Mouse (Mus musculus) lung, embryonic 14.5 days (tissue): ENCODE data around the gene 1700025G04Rik. TPM values are rescaled to one million over a fixed set of nuclear protein-coding genes. Genes with fewer than 3 reads are reported as not detected.
"Not testable (repeated sequence)": the region's sequence is repeated elsewhere in the genome, so short reads cannot be mapped to it uniquely, and the experiment has no call there.

ENCODE experiments used
- ATAC-seq: fragments of 200-750 bp; cut with Nextera tagmentation; 2 replicates; pipeline ENCODE4 v1.8.0; 2017; ENCODE audit warnings: mild to moderate bottlenecking, moderate TSS enrichment, moderate library complexity; ENCODE audit not compliant: insufficient read depth
- DNase-seq: peaks from one replicate; pipeline ENCODE4 v3.0.0-alpha.2; 2015
- H3K27ac ChIP-seq: fragments of 300-500 bp; sonication (generic); 2 replicates; pipeline ENCODE4 v1.5.1; 2014; ENCODE audit warnings: low read depth, mild to moderate bottlenecking, moderate library complexity
- H3K27me3 ChIP-seq: fragments of 300-500 bp; sonication (generic); 2 replicates; pipeline ENCODE4 v1.6.1; 2014; ENCODE audit warnings: low read length, control low read depth; ENCODE audit not compliant: insufficient read depth
- H3K36me3 ChIP-seq: fragments of 300-500 bp; sonication (generic); 2 replicates; pipeline ENCODE4 v1.6.1; 2014; ENCODE audit warnings: control low read depth; ENCODE audit not compliant: insufficient read depth
- H3K4me1 ChIP-seq: fragments of 300-500 bp; sonication (generic); 2 replicates; pipeline ENCODE4 v1.6.1; 2014; ENCODE audit warnings: antibody characterized with exemption, control low read depth; ENCODE audit not compliant: insufficient read depth
- H3K4me2 ChIP-seq: fragments of 300-500 bp; sonication (generic); 2 replicates; pipeline ENCODE4 v1.6.1; 2014; ENCODE audit warnings: mild to moderate bottlenecking
- H3K4me3 ChIP-seq: fragments of 300-500 bp; sonication (generic); 2 replicates; pipeline ENCODE4 v1.5.1; 2014; ENCODE audit warnings: low read depth, low read length
- H3K9ac ChIP-seq: fragments of 300-500 bp; sonication (generic); 2 replicates; pipeline ENCODE4 v1.6.1; 2014
- H3K9me3 ChIP-seq: fragments of 300-500 bp; sonication (generic); 2 replicates; pipeline ENCODE4 v1.6.1; 2016; ENCODE audit warnings: low read depth, low read length, control low read depth
- CTCF ChIP-seq: IDR thresholded peaks from 2 replicates; pipeline ENCODE4 v1.5.1; 2016; ENCODE audit warnings: antibody characterized with exemption, low read depth
- WGBS: fragments of 180-500 bp; shearing (Covaris S2); extraction: QIAGEN DNeasy Blood & Tissue Kit; methylation state at CpG from one replicate; pipeline ENCODE4 v1.1.7; 2014; 5-methylcytosine and 5-hydroxymethylcytosine counted together
- polyA plus RNA-seq: library from polyadenylated mRNA; unstranded; fragments of >200 nt; fragmentation: Nextera tagmentation; extraction: Ambion mirVana; gene quantifications from 2 replicates; pipeline ENCODE4 v1.2.1, GENCODE M21; 2014

Gene 1700025G04Rik
- polyA plus RNA-seq, 1 experiment from 2014 or later: 27.4 TPM

DNA sequence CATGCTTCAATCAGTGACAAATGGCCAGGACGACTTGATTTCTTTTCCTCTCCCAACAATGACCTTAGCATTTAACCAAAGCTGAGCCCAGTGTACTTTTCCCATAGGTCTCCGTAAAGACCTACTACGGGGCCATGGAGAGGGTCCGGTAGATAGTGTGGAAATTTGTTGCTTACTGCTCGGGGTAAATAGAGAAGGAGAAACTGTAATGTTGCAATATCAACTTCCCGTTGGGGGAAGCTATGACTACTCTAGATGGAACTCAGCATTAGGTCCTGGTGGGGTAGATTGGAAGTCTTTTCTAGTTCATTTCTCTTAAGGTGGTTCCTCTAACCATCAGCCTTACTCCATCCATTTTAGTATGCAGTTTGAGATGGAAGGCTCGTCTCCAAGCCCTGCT is 270.7 kb downstream of the 1700025G04Rik start:
- Histone ChIP-seq H3K27ac (no peak overlapping the region), H3K4me3 (no peak overlapping the region), H3K36me3 (peaks cover 33% of the 10 kb centered on the region), H3K9ac (no peak overlapping the region), H3K27me3 (no peaks in the 10 kb centered on the region), H3K4me2 (no peak overlapping the region), H3K4me1 (no peaks in the 10 kb centered on the region), H3K9me3 (no peaks in the 10 kb centered on the region)
- TF ChIP-seq CTCF: no peak
- no peak for DNase-seq
- no peak for ATAC-seq
- WGBS: 87% methylated on average over 7 of the region's 7 CpGs

DNA sequence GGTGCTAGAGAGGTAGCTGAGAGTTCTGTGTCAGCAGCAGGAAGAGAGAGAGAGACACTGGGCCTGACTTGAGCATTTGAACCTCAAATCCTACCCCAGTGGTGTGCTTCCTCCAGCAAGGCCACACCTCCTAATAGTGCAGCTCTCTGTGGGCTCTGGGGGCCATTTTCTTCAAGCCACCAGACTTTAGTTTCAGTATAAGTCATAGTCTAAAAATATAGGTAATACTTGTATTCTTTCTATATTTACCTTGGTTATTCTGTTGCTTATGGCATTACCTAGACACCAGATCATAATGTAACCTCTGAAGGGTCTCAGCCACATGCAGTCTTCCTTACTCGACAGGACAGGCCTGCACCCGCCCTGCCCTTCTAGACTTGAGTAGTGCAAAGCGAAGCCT is 273.9 kb downstream of the 1700025G04Rik start:
- Histone ChIP-seq H3K27me3 (no peaks in the 10 kb centered on the region), H3K4me3 (no peak overlapping the region), H3K27ac (no peak overlapping the region), H3K4me2 (no peak overlapping the region), H3K36me3 (peaks cover 52% of the 10 kb centered on the region), H3K9me3 (no peaks in the 10 kb centered on the region), H3K9ac (no peak overlapping the region), H3K4me1 (no peaks in the 10 kb centered on the region)
- 91% methylated on average over 3 of the region's 3 CpGs for WGBS
- ATAC-seq (no peak), DNase-seq (no peak)
- no peak for TF ChIP-seq CTCF

DNA sequence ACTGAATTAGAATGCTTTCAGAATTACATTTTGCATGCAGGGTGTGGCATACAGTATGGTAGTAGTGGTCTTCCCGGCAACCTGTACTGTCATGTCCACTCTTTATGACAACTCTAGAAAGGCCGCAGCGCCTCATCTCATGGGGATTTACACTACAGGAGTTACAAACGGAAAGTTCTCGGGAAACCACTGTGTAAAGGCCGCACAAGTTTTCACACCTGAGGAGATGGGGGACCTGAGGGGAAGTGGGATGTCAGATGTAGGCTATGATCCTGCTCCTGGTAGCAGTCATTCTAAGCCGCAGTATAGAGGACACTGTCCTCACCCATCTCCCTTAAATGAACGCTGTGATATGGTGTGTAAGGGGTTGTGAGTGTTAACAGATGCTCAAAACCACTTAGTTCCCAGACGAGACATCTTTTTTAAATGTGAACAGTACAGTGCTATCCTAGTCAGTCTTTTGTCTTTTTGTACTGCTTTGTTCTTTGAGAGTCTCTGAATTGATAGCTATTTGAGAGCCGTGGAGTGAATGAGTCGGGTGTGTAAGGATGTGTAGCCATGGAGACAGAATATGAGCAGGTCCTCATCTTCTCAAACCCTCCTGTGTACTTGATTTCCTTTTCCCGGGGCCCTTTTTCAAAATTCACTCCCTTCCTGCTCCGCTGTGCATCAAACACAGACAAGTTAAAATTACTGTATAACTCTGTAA is 277.8 kb downstream of the 1700025G04Rik start:
- Histone ChIP-seq H3K4me1 (no peaks in the 10 kb centered on the region), H3K27me3 (no peaks in the 10 kb centered on the region), H3K9ac (no peak overlapping the region), H3K9me3 (no peaks in the 10 kb centered on the region), H3K27ac (no peak overlapping the region), H3K4me3 (no peak overlapping the region), H3K4me2 (no peak overlapping the region), H3K36me3 (peaks cover 44% of the 10 kb centered on the region)
- WGBS: 87% methylated on average over 13 of the region's 13 CpGs
- DNase-seq (no peak), ATAC-seq (no peak)
- no peak for TF ChIP-seq CTCF

DNA sequence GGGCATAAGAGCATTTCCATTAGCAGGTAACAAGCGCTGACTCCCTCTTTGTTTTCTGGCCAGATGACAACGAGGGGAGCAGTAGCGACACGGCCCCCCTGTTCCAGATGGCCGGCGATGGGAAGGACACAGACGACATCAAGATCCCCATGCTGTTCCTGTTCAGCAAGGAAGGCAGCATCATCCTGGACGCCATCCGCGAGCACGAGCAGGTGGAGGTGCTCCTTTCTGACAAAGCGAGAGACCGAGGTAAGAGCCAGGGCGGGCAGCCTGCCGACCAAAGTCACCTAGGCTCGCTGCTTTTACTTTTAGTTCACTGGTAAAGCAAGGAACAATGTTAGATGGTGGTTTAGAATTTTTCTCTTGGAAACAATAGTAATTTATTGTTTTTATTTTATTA is 278.5 kb downstream of the 1700025G04Rik start:
- 91% methylated on average over 16 of the region's 16 CpGs for WGBS
- no peak for ATAC-seq
- no peak for TF ChIP-seq CTCF
- Histone ChIP-seq H3K9ac (no peak overlapping the region), H3K9me3 (no peaks in the 10 kb centered on the region), H3K27ac (no peak overlapping the region), H3K4me1 (no peaks in the 10 kb centered on the region), H3K4me3 (no peak overlapping the region), H3K27me3 (no peaks in the 10 kb centered on the region), H3K36me3 (peaks cover 44% of the 10 kb centered on the region), H3K4me2 (no peak overlapping the region)
- DNase-seq: no peak

DNA sequence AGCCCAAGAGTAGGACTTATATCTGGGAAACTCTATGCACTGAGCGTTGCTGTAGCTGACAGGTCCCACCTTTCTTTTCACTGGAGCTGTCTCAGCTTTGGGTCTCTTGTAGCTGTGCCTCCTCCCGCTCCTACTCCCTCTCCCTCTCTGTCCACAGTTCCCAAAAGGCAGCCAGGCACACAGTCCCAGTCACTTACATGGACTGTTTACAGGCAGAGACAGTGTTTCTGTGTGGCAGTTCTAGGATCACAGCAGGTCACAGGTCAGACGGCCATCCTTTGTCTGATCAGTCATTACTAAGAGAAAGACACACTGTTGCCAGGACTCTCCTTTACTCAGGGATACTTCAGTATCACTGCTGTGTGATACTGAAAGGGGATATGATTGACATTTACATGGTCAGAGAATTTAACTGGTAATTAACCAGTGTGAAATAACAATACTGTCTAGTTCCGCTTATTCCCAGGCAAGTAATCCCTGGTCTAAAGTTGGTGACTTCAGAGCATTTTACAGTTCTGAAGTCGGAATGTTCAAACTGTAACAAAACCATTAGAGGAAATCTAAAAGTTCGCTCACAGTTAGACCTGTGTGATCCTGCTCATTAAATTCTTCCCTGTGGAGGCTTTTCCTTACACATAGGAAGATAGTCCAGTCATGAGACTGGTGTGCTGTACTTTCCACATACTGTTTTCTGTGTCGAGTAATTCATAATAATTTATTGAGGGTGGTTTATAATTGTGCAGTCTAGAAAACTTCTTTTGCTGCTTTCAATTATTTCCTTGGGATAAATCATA is 279.1 kb downstream of the 1700025G04Rik start:
- no peak for TF ChIP-seq CTCF
- H3K36me3 ChIP-seq: peaks cover 48% of the 10 kb centered on the region
- H3K4me2 ChIP-seq: no peak overlapping the region
- no peaks in the 10 kb centered on the region for H3K27me3 ChIP-seq
- DNase-seq: no peak
- no peaks in the 10 kb centered on the region for H3K9me3 ChIP-seq
- no peak for ATAC-seq
- H3K4me1 ChIP-seq: no peaks in the 10 kb centered on the region
- no peak overlapping the region for H3K4me3 ChIP-seq
- H3K27ac ChIP-seq: no peak overlapping the region
- H3K9ac ChIP-seq: no peak overlapping the region
- WGBS: 74% methylated on average over 7 of the region's 7 CpGs

DNA sequence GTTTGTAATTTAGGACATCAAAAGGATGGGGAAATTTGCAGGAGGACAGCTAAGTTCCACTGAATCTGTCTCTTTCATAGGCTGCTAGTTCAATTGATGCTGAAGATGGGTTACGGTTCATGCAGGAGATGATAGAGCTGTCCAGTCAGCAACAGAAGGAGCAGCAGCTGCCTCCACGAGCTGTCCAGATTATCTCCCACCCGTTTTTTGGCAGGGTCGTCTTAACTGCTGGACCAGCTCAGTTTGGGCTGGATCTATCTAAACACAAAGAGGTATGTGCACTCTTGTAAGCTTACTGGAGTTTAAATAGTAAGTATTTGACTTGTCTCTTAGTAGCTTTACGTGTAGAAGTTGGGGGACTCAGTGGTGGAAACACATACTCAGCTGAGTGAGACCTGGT is 282.6 kb downstream of the 1700025G04Rik start:
- Histone ChIP-seq H3K4me1 (no peaks in the 10 kb centered on the region), H3K9ac (no peak overlapping the region), H3K36me3 (peaks cover 54% of the 10 kb centered on the region), H3K4me3 (no peak overlapping the region), H3K9me3 (no peaks in the 10 kb centered on the region), H3K4me2 (no peak overlapping the region), H3K27me3 (no peaks in the 10 kb centered on the region), H3K27ac (no peak overlapping the region)
- TF ChIP-seq CTCF: no peak
- WGBS: 76% methylated on average over 5 of the region's 5 CpGs
- no peak for DNase-seq
- ATAC-seq: no peak

DNA sequence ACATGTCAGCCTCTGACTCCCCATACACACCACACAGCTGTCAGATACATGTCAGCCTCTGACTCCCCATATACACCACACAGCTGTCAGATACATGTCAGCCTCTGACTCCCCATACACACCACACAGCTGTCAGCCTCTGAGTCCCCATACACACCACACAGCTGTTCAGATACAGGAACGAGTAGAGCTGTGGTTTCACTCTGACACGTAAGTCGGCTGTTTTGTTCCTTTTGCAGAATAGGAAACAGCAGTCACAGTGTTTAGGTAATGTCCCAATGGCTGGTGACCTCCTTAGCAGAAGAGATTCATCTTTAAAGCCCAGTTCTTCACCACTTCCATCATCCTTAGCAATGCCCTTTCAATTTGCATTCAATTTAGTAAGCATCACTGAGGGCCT is 287.1 kb downstream of the 1700025G04Rik start:
- H3K4me2 ChIP-seq, H3K27ac ChIP-seq, H3K27me3 ChIP-seq, H3K9ac ChIP-seq, ATAC-seq, DNase-seq, H3K4me1 ChIP-seq, H3K4me3 ChIP-seq, H3K9me3 ChIP-seq: not testable (repeated sequence)
- WGBS: 52% methylated on average over 3 of the region's 3 CpGs
- peaks cover 54% of the 10 kb centered on the region for H3K36me3 ChIP-seq
